Mouse (Mus musculus) left cerebral cortex, adult 8-10 months (tissue): ENCODE results near the gene Nmnat2. TPM values are rescaled to one million over a fixed set of nuclear protein-coding genes. Genes with fewer than 3 reads are reported as not detected.

Source experiments
- DNase-seq, 2 experiments: peaks; one replicate each; pipeline ENCODE4 v3.0.0; 2022; ENCODE audit warnings: low spot score in 2 of 2
- total RNA-seq, 4 experiments: library from RNA; stranded (reverse); gene quantifications; 2 replicates each; pipeline ENCODE4 v1.2.4; 2022

The Nmnat2 gene
- total RNA-seq, 4 experiments from 2014 or later = 152 to 174 (median 163) TPM

DNA sequence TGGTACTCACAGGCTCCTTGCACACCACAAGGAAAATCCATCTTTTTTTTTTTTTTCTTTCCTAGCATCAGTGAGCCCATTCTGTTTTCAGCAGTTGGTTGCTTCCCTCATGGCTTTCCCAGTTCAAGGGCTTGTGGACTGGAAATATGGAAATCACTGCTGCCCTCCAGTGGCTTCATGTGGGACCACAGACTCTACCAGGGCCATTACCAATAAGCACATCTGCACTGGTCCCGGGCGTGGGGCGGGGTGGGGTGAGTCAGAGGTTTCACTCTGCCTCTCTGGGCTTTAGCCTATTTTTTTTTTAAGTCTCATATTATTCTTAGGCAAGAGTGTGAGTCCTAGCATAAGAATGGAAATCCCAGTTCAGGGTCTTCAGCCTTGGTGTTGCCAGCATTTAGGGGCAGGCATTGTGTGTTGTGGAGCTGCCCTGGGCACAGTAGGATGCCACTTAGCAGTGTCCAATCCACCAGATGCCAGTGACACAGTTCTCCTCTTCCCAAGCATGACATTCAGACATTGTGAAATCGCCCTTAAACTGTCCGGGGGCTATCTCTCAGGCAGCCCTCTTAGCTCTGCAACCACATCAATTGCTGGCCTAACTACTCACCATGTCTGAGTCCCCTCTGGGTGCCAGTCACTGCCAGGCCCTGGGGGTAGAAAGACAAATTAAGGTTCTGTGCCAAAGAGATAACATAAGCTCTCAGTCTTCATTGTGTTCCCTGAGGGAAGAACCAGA, 137.6 kb downstream of the Nmnat2 start:
- peak; percentile 44 to 52 for DNase-seq

DNA sequence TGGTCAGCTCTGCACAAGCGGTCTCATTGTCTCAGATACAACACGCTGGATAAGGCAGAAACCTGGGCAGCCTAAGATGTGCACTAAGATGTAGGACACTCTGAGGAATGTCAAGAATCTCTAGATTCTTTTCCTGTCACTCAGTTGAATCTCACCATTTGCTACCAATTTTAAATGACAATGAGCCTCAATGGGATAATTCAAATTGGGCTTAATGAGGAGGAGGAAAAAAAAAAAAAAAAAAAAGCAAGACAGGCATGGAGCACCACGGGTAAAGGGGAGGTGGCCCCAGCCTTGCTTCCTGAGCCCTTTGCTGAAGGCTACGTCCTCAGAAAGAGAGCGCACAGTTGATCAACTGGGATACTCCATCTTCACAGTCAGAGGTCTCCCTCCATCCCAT, 138.4 kb downstream of the Nmnat2 start:
- DNase-seq = no peak

DNA sequence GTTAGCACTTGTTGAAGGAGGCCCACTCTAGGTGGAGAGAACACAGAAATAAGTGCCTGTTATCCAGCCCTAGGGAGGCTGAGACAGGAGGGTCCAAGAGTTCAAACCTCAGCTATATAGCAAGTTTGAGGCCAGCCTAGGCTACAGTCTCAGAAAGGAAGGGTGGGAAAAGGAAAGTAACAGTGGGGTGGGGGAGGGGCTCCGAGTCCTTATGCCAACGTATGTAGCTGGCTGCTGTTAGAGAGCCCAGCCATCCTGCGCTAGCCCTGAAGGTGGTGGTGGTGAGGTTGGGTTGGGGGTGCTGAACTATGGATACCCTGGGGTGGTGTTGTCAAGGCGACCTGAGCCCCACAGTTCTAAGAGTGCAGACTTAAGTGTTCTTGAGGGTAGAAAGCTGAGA, 138.8 kb downstream of the Nmnat2 start:
- DNase-seq = no peak

DNA sequence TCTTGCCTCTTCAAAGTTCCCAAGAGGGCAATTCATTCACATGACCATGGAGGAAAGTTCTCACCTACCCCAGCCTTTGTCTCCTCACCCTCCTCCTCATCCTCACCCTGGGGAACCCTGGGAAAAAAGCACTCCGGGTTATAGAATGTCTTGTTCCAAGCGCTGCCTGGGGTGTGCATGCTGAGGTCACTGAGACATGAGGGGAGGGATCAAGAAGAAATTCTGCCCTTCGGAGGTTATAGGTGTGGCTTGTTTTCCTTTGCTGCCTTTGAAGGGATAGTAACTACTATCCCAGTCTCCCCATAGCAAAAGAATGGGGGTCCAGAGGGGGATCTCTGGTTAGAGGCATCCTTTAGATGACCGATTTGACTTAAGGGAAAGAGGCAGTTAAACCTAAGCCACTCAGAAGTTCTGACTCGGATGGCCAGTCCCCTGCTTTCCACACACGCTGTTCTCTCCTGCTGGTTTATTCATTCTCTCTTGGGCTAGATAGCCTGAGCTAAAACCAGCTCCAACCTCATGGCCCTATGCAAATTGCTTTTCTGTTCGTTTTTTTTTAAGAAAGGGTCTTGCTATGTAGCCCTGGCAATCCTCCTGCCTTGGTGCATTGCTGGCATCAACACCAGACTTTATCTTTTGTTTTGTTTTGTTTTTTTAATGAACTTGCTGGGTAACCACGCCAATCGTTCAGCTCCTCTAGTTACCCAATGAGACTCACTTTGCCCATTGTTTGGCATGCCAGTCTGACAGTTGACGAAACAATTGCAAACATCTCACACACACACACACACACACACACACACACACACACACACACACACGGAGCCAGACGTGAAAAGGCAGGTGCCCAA, 139.7 kb downstream of the Nmnat2 start:
- no peak for DNase-seq

DNA sequence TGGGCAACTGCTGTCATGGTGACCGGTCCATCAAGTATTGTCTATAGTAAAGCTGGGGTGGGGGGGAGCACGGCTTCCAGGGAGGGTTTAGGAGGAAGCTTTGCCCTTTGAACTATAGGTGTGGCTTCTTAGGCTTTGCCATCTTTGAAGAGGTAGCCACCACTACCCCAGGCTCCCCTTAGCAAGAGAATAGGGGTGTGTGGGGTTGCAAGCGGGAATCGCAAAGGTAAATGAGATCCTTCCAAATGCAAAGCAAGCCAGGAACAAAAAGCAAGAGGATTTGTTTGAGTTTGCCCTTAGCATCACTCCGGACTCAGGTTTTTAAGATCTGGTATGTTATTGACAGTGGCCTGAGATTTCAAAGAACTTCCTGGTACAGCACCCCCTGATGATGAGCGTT, 140.5 kb downstream of the Nmnat2 start:
- DNase-seq = no peak

DNA sequence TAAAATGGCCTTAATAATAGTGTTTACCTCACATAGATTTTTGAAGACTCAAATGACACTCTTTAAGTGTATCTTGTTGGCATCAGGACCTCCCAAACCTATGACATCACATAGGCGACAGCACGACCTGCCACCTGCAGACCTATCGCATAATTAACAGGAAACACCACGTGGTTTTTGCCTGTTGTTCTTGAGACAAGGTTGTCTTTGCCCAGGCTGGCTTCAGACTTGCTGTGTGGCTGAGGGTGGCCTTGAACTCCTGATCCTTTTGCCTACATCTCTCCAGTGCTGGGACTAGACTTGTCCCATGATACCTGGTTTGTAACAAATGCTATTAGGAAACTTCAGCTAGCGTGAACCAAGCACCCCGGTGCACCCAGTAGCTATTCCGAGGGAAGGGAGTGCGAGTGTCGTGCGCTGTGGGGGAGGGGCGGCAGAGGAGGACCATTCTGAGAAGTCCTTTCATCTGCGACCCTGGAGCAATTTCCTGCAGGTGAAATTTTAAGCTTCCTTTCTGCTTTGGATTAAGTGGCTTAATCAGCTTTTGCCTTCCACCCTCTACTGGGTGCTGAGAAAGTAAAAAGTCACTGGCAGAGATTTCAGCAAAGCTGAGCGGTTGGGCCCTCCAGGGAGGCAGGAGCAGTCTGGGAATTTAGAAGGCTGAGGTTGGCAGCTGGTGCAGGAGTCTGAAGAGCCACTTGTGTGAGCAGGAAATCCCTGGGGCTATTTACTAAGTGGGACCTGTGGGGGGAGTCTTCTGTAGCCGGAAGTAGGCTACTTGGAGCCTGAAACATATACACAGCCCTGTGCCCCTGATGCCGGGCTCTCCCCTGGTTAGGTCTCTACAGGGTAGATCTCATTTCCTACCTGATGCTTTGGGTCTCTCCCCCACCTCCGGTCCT, 141.3 kb downstream of the Nmnat2 start:
- no peak for DNase-seq

DNA sequence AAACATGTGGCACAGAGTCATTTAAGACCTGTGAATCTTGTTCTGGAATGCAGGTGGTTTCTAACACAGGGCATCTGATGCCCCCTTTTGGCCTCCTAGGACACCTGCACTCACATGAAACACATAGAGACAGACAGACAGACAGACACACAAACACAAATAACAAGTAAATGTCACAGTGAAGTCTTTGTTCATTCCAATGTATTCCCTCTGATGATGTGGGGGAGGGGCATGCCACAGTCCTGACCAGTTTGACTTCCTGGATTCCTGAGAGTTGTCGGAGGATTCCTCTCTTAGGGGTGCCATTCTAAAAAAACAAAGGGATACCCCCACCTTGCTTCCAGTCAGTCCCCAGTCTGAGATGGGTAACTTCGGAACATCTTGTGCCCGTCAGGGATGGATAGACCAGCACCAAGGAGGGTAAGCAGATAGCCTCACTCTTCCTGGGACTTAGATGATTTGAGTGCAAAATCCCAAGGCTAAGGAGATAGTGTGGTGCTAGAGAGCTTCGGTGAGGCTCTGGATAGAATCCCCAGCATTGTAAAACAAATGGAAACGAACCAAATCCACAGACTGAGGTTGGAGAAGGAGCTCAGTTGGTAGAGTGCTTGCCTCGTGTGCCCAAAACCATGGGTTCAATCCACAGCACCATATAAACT, 142.4 kb downstream of the Nmnat2 start:
- no peak for DNase-seq

DNA sequence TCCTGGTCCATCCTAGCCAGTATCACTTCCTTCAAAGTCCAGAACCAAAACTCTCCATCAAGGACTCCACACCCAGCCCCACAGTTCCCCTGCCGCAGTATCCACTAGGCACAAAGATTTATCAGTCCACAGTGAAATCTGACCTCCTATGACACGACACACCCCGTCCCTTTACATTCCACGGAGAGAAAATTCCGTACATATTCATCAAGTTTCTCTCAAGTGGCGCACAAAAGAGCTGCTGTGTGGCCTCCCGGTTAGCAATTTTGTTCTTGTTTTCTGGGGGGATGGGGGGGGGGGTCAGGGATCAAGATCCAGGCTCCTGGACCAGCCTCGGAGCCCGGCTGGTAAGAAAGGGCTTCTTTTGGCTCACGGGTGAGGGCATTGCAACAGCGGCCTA, 143.8 kb downstream of the Nmnat2 start:
- DNase-seq = no peak

DNA sequence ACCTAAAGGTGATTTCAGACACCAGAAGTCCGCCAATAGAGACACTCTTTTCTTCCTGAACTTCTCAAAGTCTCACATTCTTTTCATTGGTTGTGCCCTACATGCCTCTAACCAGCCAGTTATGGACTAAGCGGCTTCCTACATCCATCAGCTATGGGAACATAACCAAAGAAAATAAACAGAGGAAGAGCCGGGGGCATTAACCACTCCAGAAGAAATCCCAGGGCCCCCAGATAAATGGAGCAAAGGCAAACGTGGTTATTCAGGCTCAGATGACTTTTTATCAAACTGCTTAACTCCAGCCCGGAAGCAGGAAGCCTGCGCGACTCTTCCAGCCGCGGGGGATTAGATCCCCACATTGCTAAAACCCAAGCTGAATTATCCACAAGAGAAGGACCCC, 146.1 kb downstream of the Nmnat2 start:
- no peak for DNase-seq

DNA sequence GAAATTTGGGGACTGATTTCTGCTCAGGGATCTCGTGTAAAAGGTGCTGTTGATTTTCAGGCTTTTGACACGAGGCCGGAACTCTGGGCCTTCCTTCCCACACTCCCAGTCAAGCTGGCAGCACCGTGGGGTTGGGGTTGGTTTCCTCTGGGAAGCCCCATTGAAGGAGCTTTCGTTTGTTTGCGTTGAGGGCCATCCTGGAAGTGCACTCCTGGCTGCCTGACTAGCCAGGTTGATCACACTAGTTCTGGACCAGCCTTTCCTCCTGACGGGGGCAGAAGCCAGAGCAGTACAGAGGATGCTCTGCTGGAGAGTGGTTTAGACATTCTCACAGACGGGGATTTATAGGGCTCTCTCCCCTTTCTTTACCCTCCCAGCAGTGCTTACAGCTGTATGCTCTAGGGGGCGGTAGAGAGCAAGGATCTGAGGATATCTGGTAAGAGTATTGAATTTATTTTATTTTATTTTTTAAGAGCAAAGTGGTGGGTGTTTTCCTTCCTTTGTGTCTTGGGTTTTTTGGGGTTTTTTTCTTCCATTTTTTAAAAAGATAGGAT, 146.6 kb downstream of the Nmnat2 start:
- no peak for DNase-seq

DNA sequence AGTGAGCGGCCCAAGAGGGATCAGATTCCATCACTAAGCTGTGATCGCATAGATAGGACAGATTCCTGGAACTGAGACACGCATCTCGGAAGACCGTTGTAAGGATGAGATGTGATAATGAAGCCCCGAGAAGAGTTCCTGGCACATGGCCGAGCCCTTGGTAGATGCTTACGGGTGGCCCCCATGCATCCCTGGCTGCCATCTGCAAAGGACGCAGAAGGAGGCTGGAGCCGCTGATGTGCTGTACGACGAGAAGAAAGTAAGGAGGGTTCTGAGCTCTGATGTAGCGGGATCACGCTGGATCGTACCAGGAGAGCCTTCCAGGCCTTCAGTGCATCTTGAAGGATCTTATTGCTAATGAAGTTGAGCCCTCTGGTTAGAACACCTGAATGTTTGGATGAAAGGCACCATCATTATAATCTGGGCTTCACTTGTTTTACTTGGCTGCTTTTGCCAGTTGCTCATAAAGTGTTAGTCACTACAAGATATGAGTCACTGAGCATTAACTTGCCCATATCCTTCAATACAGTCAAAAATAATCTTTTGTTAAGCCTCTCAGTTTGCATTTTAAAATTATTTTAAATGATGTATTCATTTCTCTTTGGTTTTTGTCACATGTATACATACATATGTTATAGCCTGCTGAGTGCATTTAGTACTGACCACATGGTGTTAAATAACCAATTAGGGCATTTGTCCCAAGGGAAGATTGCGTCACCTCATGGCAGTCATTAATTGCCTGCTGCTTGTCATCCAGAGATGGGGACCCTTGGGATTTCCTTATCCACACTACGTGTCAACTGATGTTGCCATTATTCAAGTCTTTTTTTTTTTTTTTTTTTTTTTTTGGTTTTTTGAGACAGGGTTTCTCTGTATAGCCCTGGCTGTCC, 147.7 kb downstream of the Nmnat2 start:
- DNase-seq = no peak

DNA sequence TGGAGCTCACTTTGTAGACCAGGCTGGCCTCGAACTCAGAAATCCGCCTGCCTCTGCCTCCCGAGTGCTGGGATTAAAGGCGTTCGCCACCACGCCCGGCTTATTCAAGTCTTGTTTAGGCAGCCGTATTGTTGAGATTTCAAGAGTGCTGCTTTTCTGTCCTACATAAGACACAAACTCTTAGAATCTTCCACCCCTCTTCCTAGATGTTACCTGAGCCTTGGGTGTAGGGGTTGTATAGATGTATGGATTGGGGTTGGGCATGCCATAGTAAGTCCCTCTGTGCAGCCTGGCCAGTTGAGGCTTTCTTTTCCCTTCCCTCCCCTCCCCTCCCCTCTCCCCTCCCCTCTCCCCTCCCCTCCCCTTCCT, 148.4 kb downstream of the Nmnat2 start:
- DNase-seq = no peak

DNA sequence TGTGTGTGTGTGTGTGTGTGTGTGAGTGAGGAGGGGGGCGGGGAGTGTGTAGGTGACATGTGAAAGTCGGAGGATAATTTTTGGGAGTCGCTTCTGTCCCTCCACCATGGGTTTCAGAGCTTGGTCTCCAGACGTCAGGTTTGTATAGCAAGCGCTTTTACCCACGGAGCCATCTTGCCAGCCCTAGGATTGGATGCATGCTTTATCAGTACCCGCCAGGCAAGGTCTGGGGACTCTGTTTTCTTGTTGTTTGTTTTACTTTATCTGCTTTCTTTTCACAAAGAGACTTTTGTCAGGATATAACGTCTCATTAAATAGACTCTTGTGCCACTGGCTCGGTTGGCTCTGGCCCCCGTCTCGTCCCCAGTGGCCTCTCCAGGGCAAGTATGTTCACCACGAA, 150.0 kb downstream of the Nmnat2 start:
- DNase-seq = no peak

DNA sequence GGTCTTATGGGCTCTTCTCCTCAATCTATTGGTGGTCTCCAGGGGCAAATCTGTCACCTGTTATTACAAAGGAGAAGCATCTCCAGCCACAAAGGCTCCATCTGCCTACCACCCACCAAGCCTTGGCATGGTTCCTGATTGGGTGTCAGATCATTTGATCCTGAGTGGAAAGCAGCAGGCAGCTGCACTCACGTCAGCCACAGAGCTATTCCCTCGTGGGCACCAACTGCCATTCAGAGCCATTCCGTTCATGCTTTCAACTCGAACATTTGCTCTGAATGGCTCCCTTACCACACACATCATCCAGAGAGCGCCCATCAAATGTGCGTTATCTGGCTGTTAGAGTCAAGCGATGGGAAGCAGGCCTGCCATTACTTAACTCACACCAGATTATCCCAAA, 153.1 kb downstream of the Nmnat2 start:
- DNase-seq = no peak

DNA sequence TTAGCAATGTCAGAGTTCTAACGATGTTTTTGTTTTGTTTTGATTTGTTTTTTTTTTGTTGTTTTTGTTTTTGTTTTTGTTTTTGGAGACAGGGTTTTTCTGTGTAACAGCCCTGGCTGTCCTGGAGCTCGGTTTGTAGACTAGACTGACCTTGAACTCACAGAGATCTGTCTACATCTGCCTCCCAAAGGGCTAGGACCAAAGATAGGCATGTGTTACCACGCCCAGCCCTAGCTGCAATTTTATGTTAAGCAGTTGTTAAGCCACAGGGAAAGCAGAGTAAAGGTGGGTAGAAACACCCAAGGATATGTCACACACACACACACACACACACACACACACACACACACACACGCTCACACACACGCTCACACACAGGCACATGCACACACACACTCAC, 154.6 kb downstream of the Nmnat2 start:
- no peak for DNase-seq

DNA sequence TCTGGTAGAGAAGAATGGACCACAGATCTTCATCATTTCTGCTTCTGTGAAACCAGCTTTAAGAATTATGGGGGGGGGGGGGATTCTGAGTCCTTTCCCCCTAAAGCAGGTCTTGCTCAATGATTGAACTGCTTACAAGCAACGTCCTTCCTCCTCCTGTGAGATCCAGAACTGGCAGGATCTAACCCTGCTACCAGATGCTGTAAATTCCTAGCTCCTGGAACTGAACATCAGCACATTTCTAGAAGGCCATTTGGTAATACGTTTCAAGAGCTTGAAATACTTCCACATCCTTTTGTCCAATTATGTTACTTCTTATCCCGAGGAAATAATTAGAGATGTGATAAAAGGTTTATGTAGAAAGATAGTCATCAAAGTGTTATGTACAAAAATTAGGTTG, 155.0 kb downstream of the Nmnat2 start:
- no peak for DNase-seq

DNA sequence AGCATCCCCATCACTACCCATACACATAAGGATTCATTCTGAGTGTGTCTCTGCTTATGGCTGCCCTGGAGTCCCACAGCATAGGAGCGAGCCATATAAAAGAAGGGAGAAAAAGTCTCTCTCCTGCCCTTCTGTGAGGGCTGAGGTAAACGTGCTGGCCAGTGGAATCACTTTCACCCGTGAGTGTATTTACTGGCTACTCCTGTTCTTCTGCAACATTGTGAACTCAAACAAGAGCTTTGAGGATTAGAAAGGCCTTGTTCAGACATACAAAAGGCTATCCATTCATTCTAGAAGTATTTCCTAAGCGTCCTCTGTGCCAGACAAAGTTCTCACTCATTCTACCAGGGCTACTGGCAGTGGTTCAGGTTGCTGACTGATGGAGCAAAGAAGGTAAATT, 156.8 kb downstream of the Nmnat2 start:
- no peak for DNase-seq

DNA sequence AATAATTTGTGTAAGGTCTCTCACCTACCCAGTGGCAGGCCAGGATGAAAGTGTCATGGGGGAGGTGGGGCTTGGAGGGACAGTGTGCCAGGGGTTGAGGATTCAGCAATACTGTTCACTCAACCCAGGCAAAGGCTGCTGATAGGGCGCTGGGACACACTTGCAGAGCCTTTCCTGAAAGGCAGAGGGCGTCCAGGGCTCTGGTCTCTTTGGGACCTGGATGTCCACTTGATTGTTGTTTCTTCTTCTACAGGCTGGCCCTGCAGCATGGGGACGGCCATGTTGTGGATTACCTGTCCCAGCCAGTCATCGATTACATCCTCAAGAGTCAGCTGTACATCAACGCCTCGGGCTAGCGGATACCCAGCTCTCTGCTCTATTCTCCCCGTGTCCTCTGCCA, 160.5 kb downstream of the Nmnat2 start:
- no peak for DNase-seq

DNA sequence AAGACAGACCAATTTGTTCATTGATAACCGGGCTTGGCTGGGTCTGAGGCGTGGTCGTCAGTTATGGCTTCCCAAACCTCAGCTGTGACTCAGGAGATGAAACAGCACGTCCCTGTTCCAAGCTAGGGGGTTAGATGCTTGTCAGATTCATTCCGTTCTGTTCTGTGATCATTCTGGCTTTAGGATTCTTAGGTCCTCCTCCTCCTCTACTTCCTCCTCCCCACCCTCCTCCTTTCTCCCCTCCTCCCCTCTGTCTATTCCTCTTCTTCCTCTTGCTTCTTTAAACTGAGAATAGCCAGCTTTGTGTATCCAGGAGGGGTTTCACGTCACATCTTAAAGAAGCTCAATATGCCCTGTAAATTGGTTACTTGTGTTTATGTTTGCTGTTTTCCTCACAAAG, 165.8 kb downstream of the Nmnat2 start:
- no peak for DNase-seq

DNA sequence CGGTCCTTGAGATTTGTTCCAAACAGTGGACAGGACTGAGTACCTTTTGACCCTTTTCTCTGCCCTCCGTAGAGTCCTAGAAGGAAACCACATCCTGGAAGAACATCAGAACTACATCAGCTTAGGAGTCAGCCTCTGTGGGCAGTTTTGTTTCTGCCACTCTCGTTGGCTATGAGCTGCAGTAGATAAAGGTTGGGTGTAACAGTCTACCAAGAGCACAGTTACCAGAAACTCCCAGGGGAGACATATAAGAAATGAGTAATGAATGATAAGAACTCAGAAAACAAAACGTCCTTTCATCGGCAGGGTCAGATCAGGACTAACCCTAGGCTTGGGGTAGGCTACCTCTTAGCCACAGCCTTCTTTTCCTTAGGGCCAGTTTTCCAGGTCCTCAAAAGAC, 166.5 kb downstream of the Nmnat2 start:
- no peak for DNase-seq
